Mouse (Mus musculus): ENCODE results near the gene 1700001K19Rik.

DNA sequence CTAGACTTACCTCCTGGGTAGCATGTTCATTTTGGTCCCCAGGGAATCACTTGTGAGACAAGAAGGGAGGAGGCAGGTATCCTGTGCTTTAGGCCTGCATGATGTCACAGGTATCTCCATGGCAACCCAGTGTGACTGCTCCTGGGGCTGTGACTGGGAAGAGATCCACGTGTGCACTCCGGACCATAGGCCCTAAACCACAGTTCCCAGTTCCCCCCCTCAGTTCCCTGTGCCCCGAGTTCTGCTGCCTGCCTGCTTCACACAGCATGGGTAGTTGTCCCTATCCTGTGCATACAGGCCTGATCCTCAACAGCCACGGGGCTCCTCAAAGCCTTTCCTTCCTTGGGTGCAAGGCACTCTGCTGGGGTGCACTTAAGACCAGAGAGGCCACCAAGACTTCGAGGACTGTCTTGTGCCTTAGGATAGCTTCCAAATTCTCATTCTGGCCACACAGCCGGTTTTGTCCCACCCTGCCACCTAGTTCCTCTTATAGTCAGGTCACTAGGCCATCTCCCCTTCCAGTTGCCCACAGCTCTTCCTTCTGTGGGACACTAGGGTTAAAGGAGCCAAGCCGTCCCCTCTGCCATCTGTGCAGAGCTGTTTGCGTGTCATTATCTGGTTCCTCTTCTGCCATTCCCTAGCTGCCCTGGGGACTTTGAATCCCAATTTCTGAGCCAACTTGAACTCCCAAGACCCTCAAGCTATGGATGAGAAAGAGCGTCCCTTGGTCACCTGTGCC is at the start of gene 1700001K19Rik:
- TF ChIP-seq CTCF (IDR thresholded peaks at IDR 0.05; ENCODE audit: low read depth, low read length) (no peak), EP300 (IDR thresholded peaks at IDR 0.05; ENCODE audit: insufficient read depth, low read depth, low read length) (no peak)
